Mouse (Mus musculus): Measurements from ENCODE around the gene Tcte2.

The Tcte2 gene

DNA sequence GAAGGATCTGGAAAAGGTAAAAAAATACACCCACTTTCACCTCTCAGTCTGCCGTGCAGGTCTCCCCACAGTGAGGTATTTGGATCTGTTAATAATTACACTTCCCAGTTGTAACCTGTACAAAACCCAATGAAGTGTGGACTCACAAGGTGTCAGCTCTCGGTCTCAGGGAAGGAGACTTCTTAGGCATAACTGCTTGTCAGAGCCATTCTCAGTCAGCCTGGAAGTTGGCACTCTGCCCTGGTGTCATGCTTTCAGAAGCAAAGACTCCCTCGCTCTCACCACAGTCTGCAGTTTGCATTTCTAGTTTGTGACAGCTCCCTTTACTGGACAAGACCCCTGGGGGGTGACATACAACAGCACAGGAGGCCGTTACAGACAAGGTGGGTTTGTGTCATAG, 16.8 kb downstream of the Tcte2 start:
- no peak for DNase-seq (ENCODE audit: low spot score)

- DNase-seq (ENCODE audit: low spot score), result no peak
Observed at GRCm38 (mm10) chr17:13744219-13744618, 17.4 kb downstream of the Tcte2 start.

GRCm38 (mm10) chr17:13743709-13744079, 17.9 kb downstream of the Tcte2 start:
- no peak for DNase-seq (ENCODE audit: low spot score)

GRCm38 (mm10) chr17:13742941-13743708, 18.5 kb downstream of the Tcte2 start:
- no peak for DNase-seq (ENCODE audit: low spot score)

DNA sequence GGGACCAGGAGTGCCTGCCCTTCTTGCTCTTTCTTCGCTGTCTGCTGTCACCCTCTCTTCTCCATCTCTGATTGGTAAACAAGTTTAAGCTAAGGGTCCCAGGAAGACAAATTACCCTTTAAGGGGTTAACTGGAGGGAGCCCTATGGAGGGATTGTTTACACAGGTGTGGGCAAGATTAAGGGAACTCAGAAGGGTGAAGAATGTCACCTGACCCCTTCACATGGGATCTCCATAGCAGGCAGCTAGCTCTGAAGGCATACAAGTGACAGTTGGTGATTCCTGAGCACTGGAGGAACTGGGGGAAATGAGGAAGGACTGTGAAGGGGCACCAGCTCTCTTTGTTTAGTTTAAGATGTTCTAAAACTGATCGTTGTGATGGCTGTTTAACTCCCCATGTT, 19.3 kb downstream of the Tcte2 start:
- DNase-seq (ENCODE audit: low spot score), result no peak

DNA sequence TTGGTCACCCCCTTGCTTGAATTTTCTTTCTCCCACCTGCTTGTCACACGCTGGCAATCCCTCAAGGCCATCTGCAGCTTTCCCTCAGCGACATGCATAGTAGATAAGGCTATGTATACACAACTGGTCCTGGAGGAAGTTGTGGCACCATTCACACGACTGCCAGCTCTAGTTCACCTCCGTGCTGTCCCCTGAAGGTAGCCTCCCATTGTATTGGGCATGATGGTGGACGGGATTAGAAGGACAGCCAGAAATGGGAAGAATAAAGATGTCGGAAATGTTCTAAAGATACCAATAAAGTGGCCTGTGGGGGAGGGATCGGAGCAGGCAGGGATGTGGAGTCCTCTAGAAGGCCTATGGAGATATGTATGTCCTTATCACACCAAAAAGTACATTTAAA, 20.0 kb downstream of the Tcte2 start:
- DNase-seq (ENCODE audit: low spot score), result no peak

- DNase-seq (ENCODE audit: low spot score), result no peak
Observed at GRCm38 (mm10) chr17:13740796-13741195, 20.8 kb downstream of the Tcte2 start.

GRCm38 (mm10) chr17:13739981-13740380, 21.6 kb downstream of the Tcte2 start:
- no peak for DNase-seq (ENCODE audit: low spot score)

DNA sequence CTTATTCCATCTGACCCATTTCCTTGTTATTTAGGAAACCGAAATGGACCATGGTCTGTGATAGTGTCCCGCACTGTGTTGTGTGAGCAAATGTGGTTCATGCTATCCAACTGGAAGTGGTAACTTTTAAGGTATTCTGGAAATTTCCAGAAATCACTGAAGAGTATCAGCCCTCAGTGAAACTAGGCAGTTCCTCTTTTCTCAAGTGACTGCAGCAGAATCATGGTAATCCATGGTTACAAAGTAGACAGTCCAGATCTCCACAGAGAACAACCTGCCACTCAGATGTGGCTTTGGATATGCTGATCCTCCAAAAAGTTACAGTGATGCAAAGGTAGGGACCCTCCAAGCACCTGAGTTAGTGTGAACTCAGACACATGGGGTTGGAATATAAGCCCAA, 22.7 kb downstream of the Tcte2 start:
- no peak for DNase-seq (ENCODE audit: low spot score)

DNA sequence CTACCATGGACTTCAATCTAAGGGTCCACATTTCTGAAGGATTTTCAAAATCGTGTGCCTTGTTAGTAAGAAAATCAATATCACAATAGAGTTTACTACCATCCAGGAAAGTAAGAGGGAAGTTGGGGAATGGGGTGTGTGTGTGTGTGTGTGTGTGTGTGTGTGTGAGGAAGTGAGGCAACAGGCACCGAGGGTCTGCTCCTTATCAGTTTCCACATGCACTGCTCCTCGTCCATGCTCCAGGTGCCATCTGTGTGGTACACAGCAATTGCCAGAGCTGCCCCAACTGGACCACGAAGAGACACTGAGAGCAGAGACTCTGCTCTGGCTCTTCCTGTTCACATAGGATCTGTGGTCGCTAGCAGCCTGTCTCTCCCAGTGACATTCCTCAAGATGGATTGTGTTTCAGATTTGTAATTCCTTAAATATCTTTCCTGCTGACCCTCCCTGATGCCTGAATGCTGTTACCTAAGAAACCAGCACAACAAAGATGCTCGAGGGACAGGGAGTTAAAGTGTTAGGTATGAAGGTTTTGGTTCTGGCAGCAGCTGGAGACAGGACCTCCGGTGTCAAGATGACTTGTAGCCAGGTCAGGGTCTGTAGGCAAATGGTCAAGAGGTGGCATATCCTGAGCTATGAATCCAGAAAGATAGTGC, 23.4 kb downstream of the Tcte2 start:
- no peak for DNase-seq (ENCODE audit: low spot score)

DNA sequence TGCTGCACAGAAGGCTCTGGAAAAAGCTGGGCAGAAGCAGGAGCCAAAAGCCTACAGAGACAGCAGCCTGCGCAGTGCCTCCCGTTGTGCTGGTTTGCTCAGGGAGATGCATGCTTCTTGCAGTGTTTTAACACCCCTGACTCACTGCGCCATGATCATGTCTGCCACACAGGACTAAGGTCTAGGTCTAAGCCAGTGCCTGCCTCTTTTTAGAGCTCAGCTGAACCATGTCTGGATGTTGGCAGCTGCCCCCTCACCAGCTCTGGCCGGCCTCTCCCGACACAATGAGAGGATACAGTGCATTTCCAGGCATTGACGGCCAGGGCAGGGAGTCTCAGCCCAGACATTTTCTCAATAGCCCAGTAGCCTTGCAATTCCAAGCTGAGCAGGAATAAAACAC, 24.3 kb downstream of the Tcte2 start:
- no peak for DNase-seq (ENCODE audit: low spot score)

- no peak for DNase-seq (ENCODE audit: low spot score)
Observed at GRCm38 (mm10) chr17:13735803-13736282, 25.8 kb downstream of the Tcte2 start.

- no peak for DNase-seq (ENCODE audit: low spot score)
Observed at GRCm38 (mm10) chr17:13735057-13735456, 26.6 kb downstream of the Tcte2 start.

- no peak for DNase-seq (ENCODE audit: low spot score)
Observed at GRCm38 (mm10) chr17:13733971-13734370, 27.7 kb downstream of the Tcte2 start.

DNA sequence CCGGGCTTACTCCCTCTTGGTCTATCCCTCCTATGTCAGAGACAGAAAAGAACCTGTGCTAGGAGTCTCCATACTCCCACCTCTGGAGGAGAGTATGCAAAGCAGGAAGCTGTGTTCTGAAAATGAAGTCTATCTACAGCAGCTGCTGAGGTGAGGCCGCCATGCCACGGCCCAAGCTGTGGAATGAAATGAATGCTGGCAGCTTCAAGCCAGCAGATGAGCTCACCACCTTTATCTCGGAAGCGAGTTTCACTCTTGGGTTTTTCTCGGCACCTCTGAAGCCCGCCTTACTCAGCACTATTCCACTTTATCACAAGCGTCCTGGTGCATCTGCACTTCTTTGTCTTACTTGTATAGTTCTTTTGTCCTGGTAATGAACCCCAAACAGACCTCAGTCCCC, 28.9 kb downstream of the Tcte2 start:
- no peak for DNase-seq (ENCODE audit: low spot score)

DNA sequence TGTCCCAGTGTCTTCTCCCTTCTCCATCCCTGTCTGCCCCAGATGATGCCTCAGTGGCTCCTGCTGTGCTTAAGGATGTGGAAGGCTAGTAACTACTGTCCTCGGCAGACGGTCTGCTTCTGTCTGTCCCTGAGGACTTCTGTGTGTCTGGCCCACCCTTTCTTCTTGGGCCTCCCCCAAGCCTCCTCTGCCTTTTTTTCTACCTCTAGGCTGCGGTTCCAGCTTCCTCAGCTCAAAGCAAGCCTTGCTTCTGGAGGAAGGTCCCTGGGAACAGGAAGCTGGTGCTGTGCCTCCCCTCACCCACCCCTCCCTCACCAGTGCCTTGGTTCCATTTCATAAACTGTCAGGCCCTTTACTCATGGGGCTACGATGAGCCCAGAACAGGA, 29.9 kb downstream of the Tcte2 start:
- no peak for DNase-seq (ENCODE audit: low spot score)

GRCm38 (mm10) chr17:13730980-13731726, 30.5 kb downstream of the Tcte2 start:
- DNase-seq (ENCODE audit: low spot score), result no peak

- no peak for DNase-seq (ENCODE audit: low spot score)
Observed at GRCm38 (mm10) chr17:13726832-13727355, 34.7 kb downstream of the Tcte2 start.

DNA sequence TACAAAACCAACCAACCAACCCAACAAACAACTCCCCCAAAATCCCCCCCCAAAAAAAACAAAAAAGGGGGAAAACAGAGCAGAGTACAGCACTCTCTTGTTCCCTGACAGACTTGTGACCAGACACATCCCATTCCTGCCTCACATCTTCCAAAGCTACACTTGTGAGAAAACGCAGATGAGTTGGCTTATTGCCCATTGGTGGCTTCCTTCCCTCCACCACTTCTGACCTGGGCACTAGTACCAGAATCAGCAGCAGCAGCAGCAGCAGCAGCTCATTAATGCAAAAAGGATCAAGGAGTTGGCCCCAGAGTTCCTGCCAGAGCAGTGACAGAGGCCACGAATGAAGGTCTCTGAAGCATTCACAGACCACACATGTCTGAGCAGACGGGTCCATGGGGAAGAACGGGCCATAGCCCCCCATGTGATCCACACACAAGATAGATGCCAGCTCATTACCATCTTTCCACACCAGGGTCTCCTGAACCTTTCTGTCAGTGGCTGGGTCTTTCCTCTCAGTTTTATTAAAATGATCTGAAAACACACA, 36.5 kb downstream of the Tcte2 start:
- DNase-seq (ENCODE audit: low spot score), result no peak

GRCm38 (mm10) chr17:13722434-13722833, 39.2 kb downstream of the Tcte2 start:
- DNase-seq (ENCODE audit: low spot score), result no peak

DNA sequence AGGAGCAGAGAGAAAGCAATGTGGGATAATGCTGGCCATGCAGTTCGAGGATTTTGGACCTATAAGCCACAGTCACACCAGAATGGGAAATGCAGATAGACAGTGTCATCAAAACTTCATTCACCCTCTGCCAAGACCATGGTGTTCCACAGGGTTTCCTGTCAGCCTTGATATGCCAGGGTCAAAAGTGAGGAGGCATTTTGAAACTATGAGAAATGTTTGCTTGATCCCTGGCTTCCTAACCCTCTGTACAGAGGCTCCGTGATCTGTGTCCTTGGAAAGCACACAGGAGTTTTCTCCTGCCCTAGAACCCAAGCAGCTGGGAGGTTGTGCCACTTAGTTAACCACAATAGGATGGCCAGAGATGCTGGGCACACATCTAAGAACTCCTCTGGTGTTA, 40.3 kb downstream of the Tcte2 start:
- no peak for DNase-seq (ENCODE audit: low spot score)

- DNase-seq (ENCODE audit: low spot score), result no peak
Observed at GRCm38 (mm10) chr17:13720187-13720586, 41.4 kb downstream of the Tcte2 start.

Measured in spleen, adult 12 weeks (tissue).